ENCODE assay signal across 9 mouse cellular contexts in the genomic region with DNA sequence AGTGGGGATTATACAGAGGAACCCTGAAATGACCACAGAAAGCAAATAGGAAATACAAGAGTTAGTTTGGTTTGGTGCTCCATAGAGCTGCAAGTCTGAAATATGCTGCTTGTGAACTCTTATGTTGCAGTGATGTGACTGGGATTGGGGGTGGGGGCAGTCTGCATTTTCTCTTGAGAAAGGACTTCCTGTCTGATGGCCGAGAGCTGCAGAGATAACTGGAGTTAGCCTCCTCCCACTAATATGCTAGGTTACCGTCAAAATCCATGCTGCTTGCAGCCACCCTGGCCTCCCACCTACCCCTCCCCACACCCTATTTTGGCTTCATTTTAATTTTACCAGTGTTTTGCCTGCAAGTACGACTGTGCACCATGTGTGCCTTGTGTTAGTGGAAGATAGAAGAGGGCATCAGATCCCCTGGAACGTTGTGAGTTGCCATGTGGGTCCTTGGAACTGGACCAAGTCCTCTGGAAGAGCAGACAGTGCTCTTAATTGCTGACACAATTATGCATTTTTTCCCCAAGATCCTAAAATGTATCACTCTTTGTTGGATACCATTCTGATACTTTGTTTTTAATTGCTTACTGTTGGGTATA. TPM values are rescaled to one million over a fixed set of nuclear protein-coding genes. Genes with fewer than 3 reads are reported as not detected.
DNase-seq lines count a peak whose midpoint lies in the region.
"Had no signal": no experiment of that assay in that cellular context is flagged by ENCODE, and none has a peak within 500 bp of the region (broad histone marks: within the 10 kb centered on the region; RNA-seq: fewer than 3 reads in every experiment).

No protein-coding gene starts in this region.

- DNase-seq in heart, adult 11 months = peak; percentile 93
- no peak for DNase-seq in heart, postnatal 14 days
- peak; percentile 29 for DNase-seq in thymus, postnatal 14 days
- DNase-seq in thymus, postnatal 25 days = no peak
- DNase-seq in layer of hippocampus, postnatal 25 days (ENCODE audit: extremely low spot score in 1 of 2, low spot score in 1 of 2) = peak; percentile 26 to 29
- no peak for DNase-seq in urinary bladder, postnatal 10 days (ENCODE audit: low spot score)
- no peak for DNase-seq in spleen, adult 18-20 months
- DNase-seq in urinary bladder, adult 18-20 months (ENCODE audit: low spot score in 2 of 2) = no peak
- DNase-seq: adrenal gland, adult 8-10 months had no signal

- intact Hi-C loops in heart, postnatal 14 days (cut with DNase I) = no loop called here

RNA-seq across cellular contexts. Expression of a gene that starts 11.7 kb away (rescaled TPM):
- total RNA-seq in heart, postnatal 14 days (2021) = 10 to 100 TPM; 15.5 to 17.9 TPM
- total RNA-seq in layer of hippocampus, postnatal 25 days (2021) = 10 to 100 TPM; 17.0 to 20.8 TPM

RNA-seq across cellular contexts. Expression of a gene that starts 49.1 kb away (rescaled TPM):
- 10 to 100 TPM in 1 of 2 experiments, 1 to 10 TPM in 1; 9.7 to 10.9 TPM for total RNA-seq in heart, postnatal 14 days (2021)
- total RNA-seq in layer of hippocampus, postnatal 25 days (2021) = 10 to 100 TPM; 11.1 to 12.0 TPM

Comparison
In these comparisons a context has a peak if more than half of its experiments do, and no peak if none do; other contexts are left out.
1. DNase-seq: peak in heart, adult 11 months (single experiment), thymus, postnatal 14 days (single experiment) and layer of hippocampus, postnatal 25 days (2 of 2); none in heart, postnatal 14 days (0 of 2), thymus, postnatal 25 days (single experiment), urinary bladder, postnatal 10 days (single experiment), spleen, adult 18-20 months (0 of 2) and urinary bladder, adult 18-20 months (0 of 2).